Mouse (Mus musculus) urinary bladder, postnatal 4 days (tissue): ENCODE data around the gene Gm10142.
A peak's percentile ranks its signal among the peaks of the same experiment; 100 is the strongest.
"Not testable (repeated sequence)": the region's sequence is repeated elsewhere in the genome, so short reads cannot be mapped to it uniquely, and the experiment has no call there.

Source experiments
- DNase-seq, 2 experiments: peaks; one replicate each; pipeline ENCODE4 v3.0.0; 2021 to 2022; ENCODE audit warnings: low spot score in 2 of 2

Gm10142 gene

DNA sequence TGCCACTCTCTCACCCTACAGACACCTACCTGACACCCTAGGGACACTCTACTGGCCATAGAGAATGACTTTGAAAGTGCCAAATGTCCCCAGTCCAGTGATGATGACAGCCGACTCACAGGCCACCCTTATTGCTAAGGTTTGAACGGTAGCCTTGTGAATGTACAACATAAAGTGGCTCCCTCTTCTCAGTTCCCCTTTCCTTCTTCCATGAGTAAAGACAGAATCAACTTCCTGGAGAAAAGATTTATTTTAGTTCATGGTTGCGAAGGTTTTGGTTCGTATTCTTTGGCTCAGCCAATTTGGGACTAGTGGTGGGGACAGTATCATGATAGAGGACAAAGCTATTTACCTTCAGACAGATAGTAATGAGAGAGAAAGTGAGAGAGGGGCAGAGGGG lies 23.3 kb downstream of the Gm10142 start:
- no peak for DNase-seq

DNA sequence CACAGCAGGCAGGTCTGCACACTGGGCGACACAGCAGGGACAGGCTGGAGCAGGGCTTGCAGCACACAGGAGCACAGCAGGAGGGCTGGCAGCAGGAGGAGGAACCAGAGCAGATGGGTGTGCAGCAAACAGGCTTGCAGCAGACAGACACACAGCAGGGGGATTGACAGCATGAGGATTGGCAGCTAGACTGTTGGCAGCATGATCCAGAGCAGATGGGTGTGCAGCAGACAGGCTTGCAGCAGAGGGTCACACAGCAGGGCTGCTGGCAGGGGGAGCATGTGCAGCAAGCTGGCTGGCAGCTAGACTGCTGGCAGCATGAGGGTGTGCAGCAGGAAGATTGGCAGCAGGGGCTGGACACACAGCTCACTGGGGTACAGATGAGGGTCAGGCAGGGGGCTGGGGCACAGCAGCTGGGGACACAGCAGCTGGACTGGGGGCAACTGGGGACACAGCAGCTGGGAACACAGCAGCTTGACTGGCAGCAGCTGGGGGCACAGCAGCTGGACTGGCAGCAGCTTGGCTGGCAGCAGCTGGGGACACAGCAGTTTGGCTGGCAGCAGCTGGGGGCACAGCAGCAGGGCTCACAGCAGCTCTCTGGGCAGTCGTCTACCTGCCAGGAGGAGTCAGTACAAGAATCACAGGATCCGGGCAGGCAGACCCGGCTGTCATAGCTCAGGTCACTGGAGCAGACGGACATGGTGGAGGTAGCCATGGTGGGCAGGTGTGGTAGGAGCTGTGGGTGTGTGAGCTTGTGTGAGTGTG lies 26.5 kb downstream of the Gm10142 start, which contains the start of gene Gm18596:
Gm18596 (minus strand) TSS at position 715 of the 765 bp plus-strand sequence.
- peak in 1 of 2 experiments; percentile 15 for DNase-seq

DNA sequence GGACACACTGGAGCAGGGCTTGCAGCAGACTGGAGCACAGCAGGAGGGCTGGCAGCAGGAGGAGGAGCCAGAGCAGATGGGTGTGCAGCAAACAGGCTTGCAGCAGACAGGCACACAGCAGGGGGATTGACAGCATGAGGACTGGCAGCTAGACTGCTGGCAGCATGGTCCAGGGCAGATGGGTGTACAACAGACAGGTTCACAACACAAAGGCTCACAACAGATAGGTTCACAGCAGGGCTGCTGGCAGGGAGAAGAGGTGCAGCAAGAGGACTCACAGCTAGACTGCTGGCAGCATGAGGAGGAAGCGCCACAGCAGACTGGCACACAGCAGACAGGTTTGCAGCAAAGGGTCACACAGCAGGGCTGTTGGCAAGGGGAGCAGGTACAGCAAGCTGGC lies 35.1 kb downstream of the Gm10142 start:
- DNase-seq = not testable (repeated sequence)

DNA sequence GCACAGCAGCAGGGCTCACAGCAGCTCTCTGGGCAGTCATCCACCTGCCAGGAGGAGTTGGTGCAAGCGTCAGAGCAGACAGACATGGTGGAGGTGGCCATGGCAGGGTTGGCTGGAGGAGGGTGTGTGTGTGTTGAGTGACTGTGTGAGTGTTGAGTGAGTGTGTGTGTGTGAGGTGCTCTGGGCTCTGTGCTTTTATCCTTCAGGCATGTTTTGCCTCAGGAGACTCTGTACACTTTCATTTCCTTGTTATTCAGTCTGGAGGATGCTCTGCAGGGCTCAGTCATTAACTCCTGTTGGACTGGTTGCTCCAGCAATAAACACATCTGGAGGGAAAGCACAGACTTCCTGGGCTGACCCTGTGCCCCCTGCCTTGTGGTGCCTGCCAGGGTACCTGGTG lies 35.6 kb downstream of the Gm10142 start, which contains the start of gene Gm9736:
Gm9736 (minus strand) TSS at position 101 of the 400 bp plus-strand sequence.
- DNase-seq = not testable (repeated sequence)

DNA sequence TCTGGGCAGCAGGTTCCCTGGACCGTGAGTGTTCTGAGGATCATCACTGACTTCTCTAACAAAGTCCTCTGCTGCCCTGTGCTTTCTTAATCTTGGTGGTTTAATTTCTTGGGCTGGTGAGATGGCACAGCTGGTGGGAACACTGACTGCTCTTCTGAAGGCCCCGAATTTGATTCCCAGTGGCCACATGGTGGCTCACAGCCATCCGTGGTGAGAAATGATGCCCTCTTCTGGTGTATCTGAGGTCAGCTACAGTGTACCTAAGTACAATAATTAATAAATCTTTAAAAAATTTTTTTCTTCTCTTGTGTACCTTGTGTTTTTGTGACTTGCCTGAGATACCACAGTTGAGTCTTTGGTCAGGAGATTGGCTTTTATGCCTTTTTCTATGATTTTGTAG lies 36.7 kb downstream of the Gm10142 start:
- not testable (repeated sequence) for DNase-seq

DNA sequence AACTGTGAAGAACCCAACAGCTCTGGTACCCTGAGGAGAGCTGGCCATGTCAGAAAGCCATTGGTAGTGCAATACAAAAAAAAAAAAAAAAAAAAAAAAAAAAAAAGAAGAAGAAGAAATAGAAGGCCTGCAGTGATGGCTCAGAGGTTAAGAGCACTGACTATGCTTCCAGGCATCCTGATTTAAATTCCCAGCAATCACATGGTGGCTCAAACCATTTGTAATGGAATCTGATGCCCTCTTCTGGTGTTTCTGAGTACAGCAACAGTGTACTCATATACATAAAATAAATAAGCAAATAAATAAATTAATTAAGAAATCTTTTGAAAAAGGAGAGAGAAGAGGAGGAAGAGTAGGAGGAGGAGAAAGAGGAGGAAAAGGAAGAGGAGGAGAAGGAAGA lies 37.8 kb downstream of the Gm10142 start:
- no peak for DNase-seq

DNA sequence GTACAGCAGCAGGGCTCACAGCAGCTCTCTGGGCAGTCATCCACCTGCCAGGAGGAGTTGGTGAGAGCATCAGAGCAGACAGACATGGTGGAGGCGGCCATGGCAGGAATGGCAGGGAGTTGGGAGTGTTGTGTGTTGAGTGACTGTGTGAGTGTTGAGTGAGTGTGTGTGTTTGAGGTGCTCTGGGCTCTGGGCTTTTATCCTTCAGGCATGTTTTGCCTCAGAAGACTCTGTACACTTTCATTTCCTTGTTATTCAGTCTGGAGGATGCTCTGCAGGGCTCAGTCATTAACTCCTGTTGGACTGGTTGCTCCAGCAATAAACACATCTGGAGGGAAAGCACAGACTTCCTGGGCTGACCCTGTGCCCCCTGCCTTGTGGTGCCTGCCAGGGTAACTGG lies 44.0 kb downstream of the Gm10142 start, which contains the start of gene Gm3233:
Gm3233 (minus strand) TSS at position 101 of the 400 bp plus-strand sequence.
- not testable (repeated sequence) for DNase-seq
